Mouse (Mus musculus) cerebellum, adult 2 months (tissue): ENCODE data around the gene Gm21885.
A peak's percentile ranks its signal among the peaks of the same experiment; 100 is the strongest.

Source experiments
- CTCF ChIP-seq: fragments of 200-500 bp; IDR thresholded peaks from 2 replicates; pipeline ENCODE4 v1.5.1; 2011; ENCODE audit warnings: low read depth, mild to moderate bottlenecking, control low read depth, low read length, moderate library complexity, borderline replicate concordance; ENCODE audit not compliant: insufficient read depth
- POLR2A ChIP-seq: fragments of 200-500 bp; IDR thresholded peaks from 2 replicates; pipeline ENCODE4 v1.6.1; 2011; ENCODE audit warnings: low read length, control low read depth, borderline replicate concordance; ENCODE audit not compliant: insufficient read depth

DNA sequence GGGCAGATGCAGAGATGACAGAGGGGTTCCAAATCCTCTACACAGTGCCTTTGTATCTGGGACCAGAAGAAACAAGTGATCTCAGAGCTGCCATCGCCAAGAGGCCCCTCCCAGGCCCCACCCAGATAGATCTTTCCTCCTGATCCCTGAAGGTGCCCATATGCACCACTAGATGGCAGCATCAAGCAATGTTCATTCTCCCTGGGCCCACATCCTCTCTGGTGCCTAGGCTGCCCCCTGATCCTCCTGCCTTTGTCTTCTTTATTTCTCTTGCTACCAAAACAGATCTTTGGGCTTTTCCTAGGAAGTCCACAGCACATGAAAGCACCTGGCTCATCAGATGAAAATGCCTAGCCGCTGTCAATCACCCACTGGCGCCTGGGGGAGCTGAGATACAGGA lies 45.6 kb upstream of the Gm21885 start:
- TF ChIP-seq CTCF (peak; percentile 95), POLR2A (no peak)
